Mouse (Mus musculus) monocyte, adult 2 months (primary cell): ENCODE measurements around the gene Gpsm1.

Experiments used
- DNase-seq, 2 experiments: peaks; one replicate each; pipeline ENCODE4 v3.0.0; 2022; ENCODE audit warnings: low spot score in 2 of 2, low read depth in 1 of 2

Gene Gpsm1

DNA sequence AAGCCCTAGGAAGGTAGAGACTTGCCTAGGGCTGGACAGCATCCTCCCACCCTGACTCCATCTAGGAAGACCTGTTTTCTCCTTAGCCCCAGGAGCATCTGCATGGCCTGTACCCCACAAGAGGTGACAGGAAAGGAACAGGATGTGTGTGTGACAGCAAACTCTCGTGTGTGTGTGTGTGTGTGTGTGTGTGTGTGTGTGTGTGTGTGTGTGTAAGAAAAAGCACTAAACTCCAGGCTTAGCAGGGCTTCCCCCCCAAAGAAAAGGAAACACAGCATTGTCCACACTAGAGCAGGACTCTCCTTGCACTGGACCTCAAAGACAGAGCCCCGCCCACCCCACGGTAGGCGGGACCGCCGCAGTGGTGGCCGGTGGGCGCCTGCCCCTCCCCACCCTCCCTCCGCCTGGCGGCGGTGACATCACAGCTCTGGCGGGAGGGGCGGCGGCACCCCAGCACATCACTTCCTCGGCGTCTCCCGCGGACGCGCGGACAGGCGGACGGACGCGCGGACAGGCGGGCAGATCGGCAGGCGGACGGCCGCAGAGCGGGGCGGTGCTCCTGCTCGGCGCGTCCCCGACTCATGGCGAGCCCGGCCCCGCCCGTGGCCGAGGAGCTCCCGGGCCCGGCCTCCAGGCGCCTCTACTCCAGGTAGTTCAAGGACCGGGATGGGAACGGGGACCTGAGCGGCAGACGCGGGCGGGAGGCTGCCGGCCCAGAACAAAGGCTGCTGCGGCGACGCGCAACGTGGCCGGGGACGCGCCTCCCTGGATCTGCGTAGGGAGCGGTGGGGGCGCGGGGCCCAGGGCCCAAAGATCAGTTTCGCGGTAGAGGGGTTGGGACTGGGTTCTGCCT lies at the start of gene Gpsm1:
Gene Gpsm1, plus strand, starts transcription at position 444 of the 853 bp plus-strand sequence.
- peak in 1 of 2 experiments; percentile 50 for DNase-seq

DNA sequence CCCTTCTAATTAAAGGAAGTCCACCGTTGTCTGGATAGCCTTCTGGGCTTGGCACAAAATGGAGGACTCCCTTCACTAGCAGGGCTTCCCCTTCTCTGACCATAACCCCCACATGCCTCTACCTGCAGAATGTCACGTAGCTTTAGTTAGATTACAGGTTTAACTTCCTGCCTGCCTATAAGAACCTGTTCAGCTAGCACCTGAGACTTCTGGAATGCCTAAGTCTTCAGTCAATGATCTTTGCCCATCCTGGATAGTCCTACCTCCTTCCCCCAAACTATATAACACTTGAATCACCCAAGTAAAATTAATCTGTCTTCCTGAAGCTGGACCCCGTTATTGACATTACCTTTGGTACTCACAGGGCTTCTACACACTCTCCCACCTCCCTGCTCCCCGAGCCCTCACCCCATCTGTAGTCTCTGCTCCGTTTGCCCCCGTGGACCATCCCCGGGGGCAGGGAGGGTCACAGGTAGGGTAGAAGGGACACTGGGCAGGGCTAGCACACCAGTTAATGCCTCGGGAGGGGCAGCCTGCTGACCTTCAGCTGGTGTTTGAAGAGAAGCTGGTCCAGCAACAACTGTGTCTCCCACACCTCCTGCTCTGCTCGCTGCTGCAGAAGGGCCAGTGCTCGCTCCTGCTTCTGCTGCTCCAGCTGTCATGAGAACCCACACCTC lies 49.1 kb upstream of the Gpsm1 start:
- DNase-seq, result no peak

DNA sequence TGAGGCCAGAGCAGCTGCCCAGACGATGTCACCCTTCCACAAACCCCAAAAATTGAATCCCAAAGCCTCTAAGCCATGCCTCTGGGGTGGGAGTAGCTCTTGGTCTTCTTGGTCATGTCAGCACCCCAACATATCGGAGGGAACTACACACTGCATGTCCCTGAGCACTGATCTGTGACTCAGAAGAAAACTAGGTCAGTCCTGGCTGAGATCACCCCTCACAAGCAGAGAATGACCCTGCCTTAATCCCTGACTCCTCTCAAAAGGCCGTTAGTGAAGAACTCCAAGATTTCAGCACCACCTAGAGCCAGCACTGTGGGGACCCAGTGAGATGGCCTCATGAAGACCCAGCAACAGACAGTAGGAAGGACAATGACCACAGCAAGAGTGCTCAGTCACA lies 47.1 kb upstream of the Gpsm1 start:
- no peak for DNase-seq

DNA sequence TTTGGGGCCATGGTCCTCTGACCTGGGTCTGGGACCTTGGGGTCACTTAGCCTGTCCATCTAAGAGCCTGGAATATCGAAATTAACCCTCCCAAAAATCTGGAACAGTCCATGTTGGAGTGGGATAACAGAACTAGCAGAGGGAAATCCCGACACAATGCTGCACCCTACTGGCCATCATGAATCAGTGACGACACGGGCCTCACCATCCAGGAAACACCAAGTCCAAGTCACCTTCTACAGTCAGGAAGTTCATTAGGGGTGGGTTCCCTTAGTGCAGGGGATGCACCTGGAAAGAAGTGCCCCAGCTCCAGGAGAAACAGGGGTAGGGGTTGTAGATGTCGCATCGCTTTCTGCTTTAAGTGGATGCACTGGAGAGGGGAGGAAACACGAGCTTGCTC lies 41.7 kb upstream of the Gpsm1 start:
- no peak for DNase-seq

DNA sequence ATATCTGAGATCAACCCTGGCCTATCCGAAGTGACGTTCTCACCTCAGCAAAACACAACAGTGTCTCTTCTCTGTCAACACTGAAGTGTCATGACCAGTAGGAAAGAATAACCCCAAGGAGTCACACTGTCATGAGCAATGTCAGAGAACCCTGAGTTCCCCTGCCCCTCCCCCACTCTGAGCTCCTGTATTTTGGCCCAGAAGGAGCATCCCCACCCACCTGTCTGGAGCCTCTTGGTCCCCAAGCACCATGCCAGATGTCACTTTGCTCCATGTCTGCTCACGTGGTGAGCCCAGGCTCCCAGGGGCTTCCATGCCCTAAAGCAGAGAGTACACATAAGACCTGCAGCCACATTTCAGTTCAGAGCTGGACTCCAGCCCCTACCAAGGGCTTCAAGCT lies 35.6 kb upstream of the Gpsm1 start:
- DNase-seq, result no peak

DNA sequence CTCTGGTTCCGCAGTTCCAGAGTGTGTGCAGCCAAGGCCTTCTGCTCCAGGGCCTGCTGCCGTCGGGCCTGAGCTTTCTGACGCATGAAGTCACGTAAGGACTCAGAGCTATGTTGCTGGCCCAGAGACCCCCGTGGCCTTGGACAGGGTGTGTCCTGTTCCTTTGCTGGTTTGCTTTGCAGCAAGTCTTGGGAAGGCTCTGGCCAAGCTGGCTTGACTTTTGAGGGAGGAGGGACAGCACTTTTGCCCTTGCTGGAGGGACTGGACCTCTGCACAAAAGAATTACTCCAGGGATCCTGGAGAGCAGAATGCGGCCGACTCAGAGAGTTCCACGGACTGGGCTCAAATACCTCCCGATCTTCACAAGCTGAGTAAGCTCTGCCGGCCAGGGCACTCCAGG lies 34.7 kb upstream of the Gpsm1 start:
- DNase-seq, result no peak

DNA sequence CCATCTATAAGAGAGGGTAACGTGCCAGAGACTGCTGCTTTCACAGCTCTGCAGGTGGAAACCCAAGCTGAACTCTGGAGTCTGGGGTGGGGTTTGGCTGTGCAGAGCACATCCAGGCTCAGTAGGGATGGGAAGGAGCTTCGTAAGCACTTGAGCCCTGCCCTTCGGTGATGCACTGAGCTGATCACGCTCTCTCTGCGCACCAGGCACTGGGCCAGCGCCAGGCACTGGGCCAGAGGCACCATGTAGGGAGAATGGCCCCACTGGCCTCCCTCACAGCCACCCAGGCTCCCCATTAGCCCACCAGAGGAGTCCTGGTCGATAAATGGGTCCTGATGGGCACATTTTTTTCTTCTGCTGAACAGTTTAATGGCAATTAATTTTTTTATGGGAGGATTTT lies 29.5 kb upstream of the Gpsm1 start:
- no peak for DNase-seq

DNA sequence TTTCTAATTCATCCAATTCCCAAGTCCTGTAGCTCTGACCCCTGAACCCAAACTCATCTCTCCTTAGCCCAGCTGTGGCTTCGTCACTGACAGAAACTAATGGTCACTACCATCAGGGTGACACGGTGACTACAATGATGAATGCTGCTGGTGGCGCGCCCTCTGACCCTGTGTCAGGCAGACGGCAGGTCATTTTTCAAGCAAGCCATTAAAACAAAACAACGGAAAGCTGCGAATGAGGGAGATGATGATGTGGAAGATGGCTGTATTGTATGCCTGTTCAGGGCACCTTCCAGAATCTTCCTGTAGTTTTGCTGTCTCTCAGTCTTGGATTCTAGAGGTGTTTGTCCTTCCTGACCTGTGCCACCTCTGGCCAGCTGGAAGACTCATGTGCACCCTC lies 28.9 kb upstream of the Gpsm1 start:
- no peak for DNase-seq

DNA sequence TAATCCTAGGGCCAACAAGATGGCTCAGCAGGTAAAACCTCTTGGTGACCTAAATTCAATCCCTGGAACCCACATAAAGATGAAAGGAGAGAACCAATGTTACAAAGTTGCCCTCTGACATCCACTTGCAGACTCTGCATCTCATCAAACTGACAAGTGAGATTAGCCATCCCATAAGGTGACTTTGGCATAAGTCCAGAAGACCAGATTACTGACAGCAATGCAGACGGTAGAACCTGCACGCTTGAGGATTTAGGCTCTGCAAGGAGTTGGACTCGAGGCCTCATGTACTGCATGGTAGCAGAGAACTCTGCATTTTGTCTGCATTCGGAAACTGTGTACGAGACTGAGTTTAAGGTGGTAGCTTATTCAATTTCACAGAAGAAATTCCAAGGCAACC lies 25.2 kb upstream of the Gpsm1 start:
- DNase-seq, result no peak

DNA sequence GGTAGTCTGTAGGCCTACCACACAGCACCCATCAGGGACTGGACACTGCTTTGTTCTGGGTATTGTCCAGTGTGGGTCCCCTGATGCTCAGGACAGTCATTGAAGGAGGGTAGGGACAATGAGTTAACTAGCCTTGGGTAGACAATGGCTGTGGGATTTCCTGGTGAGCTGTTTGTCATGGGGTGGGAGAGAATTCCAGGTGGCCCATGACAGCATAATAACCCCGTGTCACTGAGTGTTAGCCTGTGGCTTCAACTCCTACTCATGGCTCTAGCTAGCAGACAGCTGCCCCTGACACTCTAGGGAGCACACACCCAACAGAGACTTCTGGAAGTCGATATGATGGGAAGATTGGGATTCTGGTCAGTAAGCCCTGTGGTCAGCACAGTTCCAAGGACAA lies 20.9 kb upstream of the Gpsm1 start, which contains the start of gene Ccdc187:
Gene Ccdc187, minus strand, starts transcription at position 101 of the 400 bp plus-strand sequence.
- no peak for DNase-seq

DNA sequence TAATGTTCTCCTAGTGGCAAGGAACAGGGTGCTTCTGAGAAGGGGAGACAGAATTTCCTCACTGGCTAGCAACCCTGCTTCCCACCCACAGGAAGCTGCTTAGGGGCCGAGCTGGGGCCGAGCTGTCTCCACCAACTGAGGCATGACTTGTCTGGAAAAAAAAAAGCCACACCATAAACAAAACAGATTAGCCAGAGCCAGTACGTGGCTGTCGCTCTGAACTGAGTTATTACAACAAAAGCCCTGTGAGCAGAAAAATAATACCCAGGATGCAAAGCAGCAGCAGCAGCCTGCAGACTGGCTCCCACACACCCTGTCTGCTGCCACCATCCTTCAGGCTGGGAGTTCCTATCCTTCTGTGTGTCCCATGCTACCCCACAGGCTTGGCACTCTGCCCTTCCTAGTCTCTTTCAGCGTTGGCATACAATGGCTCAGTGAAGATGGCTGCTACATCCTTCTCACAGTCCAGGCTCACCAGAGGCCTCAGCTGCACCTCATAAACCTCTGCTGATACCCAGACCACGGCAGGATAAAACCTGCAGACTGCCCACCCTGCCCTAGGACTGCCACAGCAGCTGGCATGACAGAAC lies 18.6 kb upstream of the Gpsm1 start:
- DNase-seq, result no peak

DNA sequence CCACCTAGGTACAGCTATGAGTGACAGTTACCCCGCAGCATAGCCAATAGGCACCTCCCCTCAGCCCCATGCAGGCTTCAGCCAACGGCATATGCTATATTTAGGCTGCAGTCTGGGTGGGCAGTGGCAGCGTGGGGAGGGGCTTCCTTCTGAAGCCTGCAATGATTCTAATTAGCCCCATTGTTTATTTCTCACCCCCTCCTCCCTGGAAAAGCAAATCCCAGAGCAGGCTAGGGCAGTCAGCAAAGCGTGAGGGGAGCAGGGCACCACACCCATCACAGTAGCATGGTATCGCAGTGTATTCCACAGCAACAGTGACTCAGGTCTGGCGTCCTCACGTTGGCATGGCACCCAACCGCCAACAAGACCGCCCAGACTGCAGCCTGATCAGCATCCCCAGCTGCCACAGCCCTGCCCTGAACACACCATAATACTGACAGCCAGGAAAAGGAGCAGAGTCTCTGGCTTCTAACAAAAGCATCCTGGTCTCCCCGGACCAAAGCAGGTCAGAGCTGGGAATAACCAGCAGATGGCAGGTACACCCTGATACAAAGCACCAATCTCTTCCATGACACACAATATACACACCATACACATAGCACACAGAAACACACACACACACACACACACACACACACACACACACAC lies 17.0 kb upstream of the Gpsm1 start:
- no peak for DNase-seq

DNA sequence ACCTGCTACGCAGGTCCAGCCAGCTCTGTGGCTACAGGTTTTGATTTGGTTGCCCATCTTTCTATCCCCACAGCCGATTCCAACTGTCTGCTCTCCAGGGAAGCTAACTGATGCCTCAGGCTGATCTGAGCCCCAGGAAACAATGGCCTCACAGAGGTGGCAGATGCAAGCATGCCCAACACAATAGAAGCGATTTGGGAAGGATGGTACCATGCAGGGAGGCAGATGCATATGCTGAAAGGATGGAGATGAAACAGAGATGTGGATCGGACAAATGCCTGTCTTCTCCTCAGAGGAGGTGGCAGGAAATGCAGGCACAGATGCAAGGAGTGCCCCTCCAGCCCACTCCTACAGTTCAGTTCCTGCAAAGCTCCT lies 16.5 kb upstream of the Gpsm1 start:
- DNase-seq, result no peak

DNA sequence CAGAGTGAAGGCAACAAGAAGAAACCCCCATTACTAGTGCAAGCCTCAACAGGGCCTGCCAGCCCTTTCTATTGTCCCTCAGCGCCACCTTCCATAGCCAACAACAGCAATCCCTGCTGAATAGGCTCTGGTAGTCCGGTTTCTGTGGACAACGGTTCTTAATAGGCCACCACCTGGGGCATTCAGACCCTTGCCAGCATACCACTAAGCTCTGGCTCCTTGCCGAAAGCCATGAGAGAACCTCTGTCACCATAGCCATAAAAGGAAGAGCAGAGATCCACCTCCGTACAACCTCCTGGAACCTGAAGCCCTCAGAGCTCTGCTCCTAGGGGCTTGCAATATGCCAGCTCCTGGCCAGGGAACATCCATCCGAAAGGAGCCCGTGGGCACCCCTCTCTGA lies 16.0 kb upstream of the Gpsm1 start:
- no peak for DNase-seq

DNA sequence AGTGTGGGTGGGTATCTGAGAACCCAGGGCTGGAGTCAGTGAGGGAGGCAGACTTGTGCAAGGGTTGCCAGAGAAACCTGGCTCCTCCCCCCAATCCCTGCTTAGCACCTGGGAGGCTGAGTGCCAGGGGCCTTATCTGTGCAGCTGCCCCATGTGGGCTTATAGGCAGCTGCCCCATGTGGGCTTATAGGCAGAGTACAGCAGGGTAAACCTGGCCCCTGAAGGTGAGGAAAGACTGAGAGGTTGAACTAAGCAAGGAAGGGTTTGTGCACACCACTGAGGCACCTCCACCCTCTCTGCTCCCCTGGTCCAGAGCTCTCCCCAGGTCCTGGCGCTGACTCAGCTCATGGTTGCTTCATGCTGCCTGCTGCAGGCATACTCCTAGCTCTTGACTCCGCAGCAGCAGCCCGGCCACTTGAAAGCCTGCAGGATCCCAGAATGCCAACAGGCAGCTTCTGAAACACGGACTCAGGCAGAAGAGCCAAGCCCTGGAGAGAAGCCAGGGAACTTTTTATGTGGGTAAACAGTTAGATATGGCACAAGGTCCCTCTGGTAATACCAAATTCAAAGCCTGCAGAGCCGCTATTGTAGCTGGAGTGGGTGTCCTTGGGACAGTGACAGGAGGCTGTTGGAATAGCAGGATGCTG lies 15.0 kb upstream of the Gpsm1 start:
- DNase-seq, result no peak

DNA sequence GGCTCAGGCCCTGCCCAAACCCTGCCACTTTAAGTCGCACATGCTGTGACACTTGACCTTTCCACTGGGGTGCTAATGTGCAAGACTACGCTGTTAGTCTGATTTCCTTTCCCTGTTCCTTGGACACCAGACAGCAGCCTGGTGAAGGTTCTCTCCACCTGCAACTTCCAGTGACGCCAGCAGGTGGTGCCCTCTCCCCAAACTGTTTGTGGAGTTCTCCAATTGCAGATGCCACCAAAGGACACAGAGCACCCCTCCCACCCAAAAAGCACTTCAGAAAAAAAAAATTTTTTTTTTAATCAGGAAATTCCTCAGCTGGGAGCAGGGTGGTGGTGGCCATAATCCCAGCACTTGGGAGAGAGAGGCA lies 14.5 kb upstream of the Gpsm1 start:
- DNase-seq, result peak; percentile 32 to 72

DNA sequence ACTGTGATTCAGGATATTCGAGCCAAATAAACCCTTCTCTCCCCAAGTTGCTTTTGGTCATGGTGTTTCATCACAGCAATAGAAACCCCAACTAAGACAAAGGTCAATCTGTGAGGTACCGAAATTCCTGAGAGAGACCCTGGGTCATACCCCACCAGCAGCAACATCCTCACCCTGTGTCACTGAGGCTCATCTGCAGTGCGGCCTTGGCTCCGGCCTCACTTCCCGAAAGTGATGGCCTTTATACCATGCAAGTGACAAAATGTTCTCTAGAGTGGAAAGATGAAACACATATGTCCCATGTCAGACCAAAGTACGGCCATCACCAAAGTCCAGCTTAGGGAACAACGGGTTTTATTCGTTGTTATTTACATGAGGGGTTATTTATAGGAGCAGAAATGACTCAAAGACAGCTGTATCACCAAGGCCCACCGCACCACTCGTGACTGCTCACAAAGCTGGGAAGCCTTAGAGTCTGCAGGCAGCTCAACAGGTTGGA lies 13.3 kb upstream of the Gpsm1 start:
- DNase-seq, result no peak

DNA sequence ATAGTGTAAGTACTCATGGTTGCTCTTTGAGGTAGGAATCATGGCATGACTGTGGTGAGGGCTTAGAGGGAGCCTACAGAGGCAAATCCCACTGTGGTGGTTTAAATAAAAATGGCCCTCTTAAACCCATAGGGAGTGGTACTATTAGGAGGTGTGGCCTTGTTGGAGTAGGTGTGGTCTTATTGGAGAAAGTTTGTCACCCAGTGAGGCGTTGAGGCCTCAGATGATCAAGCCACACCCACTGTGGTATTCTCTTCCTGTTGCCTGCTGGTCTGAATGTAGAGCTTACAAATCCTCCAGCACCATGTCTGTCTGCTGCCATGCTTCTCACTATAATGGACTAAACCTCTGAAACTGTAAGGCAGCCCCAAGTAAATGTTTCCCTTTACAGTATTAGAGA lies 10.6 kb upstream of the Gpsm1 start:
- DNase-seq, result no peak

DNA sequence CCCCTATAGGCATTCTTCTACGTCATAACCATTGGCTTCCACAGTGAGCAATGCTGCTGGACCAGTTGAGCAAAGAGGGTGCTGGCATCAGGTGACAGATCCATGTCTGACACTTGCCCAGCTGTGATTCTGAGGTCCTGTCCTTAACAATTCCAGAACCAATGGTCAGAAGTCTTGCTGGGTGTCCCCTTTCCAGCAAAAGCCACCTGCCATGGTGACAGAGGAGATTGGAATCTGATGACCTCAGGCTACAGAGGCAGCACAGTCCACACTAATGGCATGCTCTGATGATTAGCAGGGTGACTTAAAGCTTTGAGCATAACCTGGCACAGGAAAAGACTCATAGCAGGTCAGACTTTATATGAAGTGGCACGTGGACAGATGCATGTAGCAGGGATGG lies 9.8 kb upstream of the Gpsm1 start:
- DNase-seq, result no peak

DNA sequence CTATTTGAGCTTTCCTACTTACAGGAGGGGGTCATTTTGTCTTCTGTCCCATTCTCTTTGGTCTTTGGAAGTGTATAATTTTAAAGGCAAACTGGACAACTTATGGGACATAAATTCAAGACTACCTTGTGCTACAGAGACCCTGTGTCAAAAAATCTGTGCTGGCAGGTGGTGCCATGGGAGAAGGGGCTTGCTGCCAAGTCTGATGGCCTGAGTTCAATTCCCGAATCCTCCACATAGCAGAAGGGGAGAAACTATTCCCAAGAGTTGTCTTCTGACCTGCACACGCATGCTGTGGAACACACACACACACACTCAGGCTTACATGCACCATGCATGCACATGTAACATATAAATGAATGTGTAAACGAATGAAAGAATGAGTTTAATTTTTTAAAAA lies 8.6 kb upstream of the Gpsm1 start:
- DNase-seq, result no peak

DNA sequence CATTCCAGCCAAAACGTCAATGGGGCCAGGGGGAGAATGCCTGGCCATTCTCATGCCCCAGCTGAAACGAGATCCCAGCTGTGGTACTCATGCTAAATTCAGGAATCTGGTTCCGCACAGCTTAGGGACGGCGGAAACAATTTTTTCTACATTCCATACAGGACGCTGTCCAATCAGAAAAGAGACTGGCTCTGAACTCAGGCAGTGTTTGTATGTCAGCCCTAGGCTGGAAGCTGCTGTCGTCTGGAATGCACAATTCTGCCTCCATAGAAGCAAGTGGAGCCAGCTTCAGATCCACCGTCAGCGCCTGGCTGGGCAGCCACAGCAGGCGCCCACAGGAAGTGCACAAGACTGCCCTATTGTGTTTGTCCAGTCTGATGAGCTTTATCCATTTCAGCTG lies 5.6 kb upstream of the Gpsm1 start:
- no peak for DNase-seq
